Mouse (Mus musculus): ENCODE results near the gene Olfr1371.

Gene Olfr1371
- long read RNA-seq, experiment 1, result 0 reads
- long read RNA-seq, experiment 2, result 0 reads

GRCm38 (mm10) chr11:52213887-52214286 is at the start of gene Olfr1371:
TSS of gene Olfr1371 (minus strand) at chr11:52213987.
- intact Hi-C loops (cut with DNase I), result no loop called here

- intact Hi-C loops (cut with DNase I), result no loop called here
These were observed 48.6 kb upstream of the Olfr1371 start for GRCm38 (mm10) chr11:52262338-52262737.

- intact Hi-C loops (cut with DNase I), result no loop called here
These were observed 48.1 kb upstream of the Olfr1371 start for GRCm38 (mm10) chr11:52261937-52262336.

GRCm38 (mm10) chr11:52260878-52261277 is 47.1 kb upstream of the Olfr1371 start:
- intact Hi-C loops (cut with DNase I), result no loop called here

- intact Hi-C loops (cut with DNase I), result loop anchor here (2.0 kb wide), 1 partner anchor 84 kb away; no protein-coding TSS in a partner anchor
These were observed 44.9 kb upstream of the Olfr1371 start for GRCm38 (mm10) chr11:52258711-52259110.

GRCm38 (mm10) chr11:52257376-52257775 is 43.6 kb upstream of the Olfr1371 start:
- intact Hi-C loops (cut with DNase I), result no loop called here

- intact Hi-C loops (cut with DNase I), result no loop called here
These were observed 41.3 kb upstream of the Olfr1371 start for GRCm38 (mm10) chr11:52255077-52255476.

- intact Hi-C loops (cut with DNase I), result loop anchor here (1.0 kb wide), 1 partner anchor 45 kb away; no protein-coding TSS in a partner anchor
These were observed 40.0 kb upstream of the Olfr1371 start for GRCm38 (mm10) chr11:52253674-52254375.

- intact Hi-C loops (cut with DNase I), result no loop called here
These were observed 38.9 kb upstream of the Olfr1371 start for GRCm38 (mm10) chr11:52252692-52253091.

- intact Hi-C loops (cut with DNase I), result no loop called here
These were observed 38.0 kb upstream of the Olfr1371 start for GRCm38 (mm10) chr11:52251770-52252169.

GRCm38 (mm10) chr11:52249452-52249851 is 35.7 kb upstream of the Olfr1371 start:
- intact Hi-C loops (cut with DNase I), result no loop called here

- intact Hi-C loops (cut with DNase I), result no loop called here
These were observed 27.2 kb upstream of the Olfr1371 start for GRCm38 (mm10) chr11:52240898-52241542.

- intact Hi-C loops (cut with DNase I), result no loop called here
These were observed 20.7 kb upstream of the Olfr1371 start for GRCm38 (mm10) chr11:52234509-52234908.

- intact Hi-C loops (cut with DNase I), result no loop called here
These were observed 20.1 kb upstream of the Olfr1371 start for GRCm38 (mm10) chr11:52233906-52234305.

GRCm38 (mm10) chr11:52233043-52233653 is 19.4 kb upstream of the Olfr1371 start:
- intact Hi-C loops (cut with DNase I), result no loop called here

GRCm38 (mm10) chr11:52231606-52232541 is 18.1 kb upstream of the Olfr1371 start, which contains the start of gene Skp1a:
TSS of gene Skp1a (plus strand) at chr11:52231995.
- intact Hi-C loops (cut with DNase I), result no loop called here

GRCm38 (mm10) chr11:52230694-52231093 is 16.9 kb upstream of the Olfr1371 start:
- intact Hi-C loops (cut with DNase I), result no loop called here

- intact Hi-C loops (cut with DNase I), result loop anchor here (10.0 kb wide), 1 partner anchor 414 kb away; no protein-coding TSS in a partner anchor
These were observed 15.1 kb upstream of the Olfr1371 start for GRCm38 (mm10) chr11:52228722-52229448.

- intact Hi-C loops (cut with DNase I), result loop anchor here (10.0 kb wide), 1 partner anchor 413 kb away; no protein-coding TSS in a partner anchor
These were observed 13.9 kb upstream of the Olfr1371 start for GRCm38 (mm10) chr11:52227466-52228226.
